Comparison of ENCODE assay signal across 23 mouse cellular contexts in the genomic region with DNA sequence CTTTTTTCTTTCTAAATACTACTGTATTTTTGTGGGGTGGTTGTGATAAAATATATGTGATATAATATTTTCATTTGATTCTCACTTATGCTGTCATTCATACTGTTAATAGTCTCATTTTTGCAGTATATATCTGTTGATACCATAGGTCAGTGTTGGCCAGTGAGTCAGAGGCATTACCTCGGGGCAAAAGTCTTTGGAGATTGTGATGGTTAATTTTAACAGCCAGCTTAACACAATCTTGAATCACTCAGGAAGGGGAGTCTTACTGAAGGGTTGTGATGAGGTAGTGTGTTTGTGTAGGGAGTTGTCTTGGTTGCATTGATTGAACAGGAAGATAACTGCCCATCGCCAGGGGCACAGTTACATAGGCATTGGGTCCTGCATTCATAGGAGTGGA.
"Had no signal": no experiment of that assay in that cellular context is flagged by ENCODE, and none has a peak within 500 bp of the region (broad histone marks: within the 10 kb centered on the region; RNA-seq: fewer than 3 reads in every experiment).

No protein-coding gene starts in this region.

- H3K27me3 ChIP-seq: heart, embryonic 13.5 days; heart, embryonic 15.5 days; limb, embryonic 13.5 days; limb, embryonic 15.5 days; liver, embryonic 12.5 days had no signal

- H3K4me3 ChIP-seq: heart, adult 2 months; heart, embryonic 13.5 days; heart, embryonic 15.5 days; layer of hippocampus, adult 2 months; limb, embryonic 13.5 days; limb, embryonic 15.5 days; liver, embryonic 12.5 days had no signal

- H3K9ac ChIP-seq: heart, embryonic 13.5 days; heart, embryonic 15.5 days; hindbrain, embryonic 14.5 days; limb, embryonic 13.5 days; limb, embryonic 15.5 days; liver, embryonic 12.5 days; liver, embryonic 14.5 days had no signal

- H3K27ac ChIP-seq: heart, adult 2 months; heart, embryonic 13.5 days; heart, embryonic 15.5 days; hindbrain, embryonic 14.5 days; layer of hippocampus, adult 2 months; limb, embryonic 13.5 days; limb, embryonic 15.5 days; liver, embryonic 12.5 days; liver, embryonic 14.5 days had no signal

- H3K9me3 ChIP-seq: heart, embryonic 13.5 days; heart, embryonic 15.5 days; limb, embryonic 15.5 days; liver, embryonic 12.5 days had no signal

- ATAC-seq: hindbrain, embryonic 16.5 days; inflammation-experienced regulatory T-cells, adult 6 months; liver, embryonic 12.5 days had no signal

- H3K4me1 ChIP-seq: heart, embryonic 13.5 days; heart, embryonic 15.5 days; limb, embryonic 15.5 days; liver, embryonic 12.5 days had no signal

- DNase-seq: gastrocnemius, postnatal 14 days; gastrocnemius, postnatal 36 days; heart, adult 11 months; heart, adult 2 months; heart, postnatal 14 days; heart, postnatal 36 days; kidney, adult 11 months; kidney, adult 8-10 months; kidney, postnatal 10 days; kidney, postnatal 25 days; kidney, postnatal 4 days; left cerebral cortex, postnatal 4 days had no signal

- H3K4me2 ChIP-seq: heart, embryonic 11.5 days; heart, embryonic 13.5 days; heart, embryonic 15.5 days; hindbrain, embryonic 14.5 days; limb, embryonic 13.5 days; limb, embryonic 15.5 days; liver, embryonic 12.5 days had no signal
